Mouse (Mus musculus) liver, postnatal 0 days (tissue): ENCODE results near the gene Zdhhc1. TPM values are rescaled to one million over a fixed set of nuclear protein-coding genes. Genes with fewer than 3 reads are reported as not detected.

Source experiments
- ATAC-seq: fragments of 200-750 bp; cut with Nextera tagmentation; 2 replicates; pipeline ENCODE4 v1.8.0; 2017; ENCODE audit warnings: mild to moderate bottlenecking, moderate library complexity
- DNase-seq: peaks from one replicate; pipeline ENCODE4 v3.0.0-alpha.2; 2016
- H3K27ac ChIP-seq: fragments of 300-500 bp; sonication (generic); 2 replicates; pipeline ENCODE4 v1.5.1; 2014; ENCODE audit warnings: antibody characterized with exemption, moderate library complexity, mild to moderate bottlenecking, low read depth
- H3K27me3 ChIP-seq: fragments of 300-500 bp; sonication (generic); 2 replicates; pipeline ENCODE4 v1.6.1; 2014; ENCODE audit warnings: low read length, control low read depth, mixed read lengths; ENCODE audit not compliant: insufficient read depth
- H3K36me3 ChIP-seq: fragments of 300-500 bp; sonication (generic); replicated peaks from 2 replicates; pipeline ENCODE4 v1.6.1; 2014; ENCODE audit warnings: mild to moderate bottlenecking, control low read depth, low read length, moderate library complexity, mixed read lengths; ENCODE audit not compliant: insufficient read depth
- H3K4me1 ChIP-seq: fragments of 300-500 bp; sonication (generic); 2 replicates; pipeline ENCODE4 v1.6.1; 2014; ENCODE audit warnings: antibody characterized with exemption, mild to moderate bottlenecking, control low read depth; ENCODE audit not compliant: insufficient read depth
- H3K4me2 ChIP-seq: fragments of 300-500 bp; sonication (generic); 2 replicates; pipeline ENCODE4 v1.6.1; 2014; ENCODE audit warnings: low read depth, mild to moderate bottlenecking, low read length, moderate library complexity, mixed read lengths
- H3K4me3 ChIP-seq: fragments of 300-500 bp; sonication (generic); 2 replicates; pipeline ENCODE4 v1.5.1; 2014; ENCODE audit warnings: low read depth, low read length
- H3K9ac ChIP-seq: fragments of 300-500 bp; sonication (generic); replicated peaks from 2 replicates; pipeline ENCODE4 v1.6.1; 2014; ENCODE audit warnings: mild to moderate bottlenecking, moderate library complexity
- H3K9me3 ChIP-seq: fragments of 300-500 bp; sonication (generic); 2 replicates; pipeline ENCODE4 v1.6.1; 2016; ENCODE audit warnings: mild to moderate bottlenecking, control low read depth, low read length, mixed read lengths
- CTCF ChIP-seq: sonication (generic); IDR thresholded peaks from 2 replicates; pipeline ENCODE4 v1.5.1; 2016; ENCODE audit warnings: antibody characterized with exemption, low read depth
- EP300 ChIP-seq: IDR thresholded peaks from 2 replicates; pipeline ENCODE4 v1.6.1; 2016; ENCODE audit warnings: antibody characterized with exemption, low read depth, mild to moderate bottlenecking
- WGBS: fragments of 180-500 bp; shearing (Covaris S2); extraction: QIAGEN DNeasy Blood & Tissue Kit; methylation state at CpG from one replicate; pipeline ENCODE4 v1.1.7; 2014; ENCODE audit not compliant: insufficient replicate concordance; 5-methylcytosine and 5-hydroxymethylcytosine counted together
- polyA plus RNA-seq: library from polyadenylated mRNA; unstranded; fragments of >200 nt; fragmentation: Nextera tagmentation; extraction: Ambion mirVana; gene quantifications from 2 replicates; pipeline ENCODE4 v1.2.1, GENCODE M21; 2015

Gene Zdhhc1
- polyA plus RNA-seq, 1 experiment from 2014 or later: 2.1 TPM

- DNase-seq (peak; percentile 72), ATAC-seq (no peak)
- peaks cover 10% of the 10 kb centered on the region for H3K4me1 ChIP-seq
- H3K36me3 ChIP-seq: no peaks in the 10 kb centered on the region
- H3K4me3 ChIP-seq: no peak overlapping the region
- H3K27ac ChIP-seq: no peak overlapping the region
- H3K27me3 ChIP-seq: peaks cover 30% of the 10 kb centered on the region
- H3K9ac ChIP-seq: no peak overlapping the region
- no peak overlapping the region for H3K4me2 ChIP-seq
- 47% methylated on average over 25 of the region's 25 CpGs for WGBS
- no peaks in the 10 kb centered on the region for H3K9me3 ChIP-seq
- peak; percentile 93 for TF ChIP-seq CTCF
- no peak for TF ChIP-seq EP300
These were observed 19.9 kb downstream of the Zdhhc1 start for GRCm38 (mm10) chr8:105476628-105477413.

DNA sequence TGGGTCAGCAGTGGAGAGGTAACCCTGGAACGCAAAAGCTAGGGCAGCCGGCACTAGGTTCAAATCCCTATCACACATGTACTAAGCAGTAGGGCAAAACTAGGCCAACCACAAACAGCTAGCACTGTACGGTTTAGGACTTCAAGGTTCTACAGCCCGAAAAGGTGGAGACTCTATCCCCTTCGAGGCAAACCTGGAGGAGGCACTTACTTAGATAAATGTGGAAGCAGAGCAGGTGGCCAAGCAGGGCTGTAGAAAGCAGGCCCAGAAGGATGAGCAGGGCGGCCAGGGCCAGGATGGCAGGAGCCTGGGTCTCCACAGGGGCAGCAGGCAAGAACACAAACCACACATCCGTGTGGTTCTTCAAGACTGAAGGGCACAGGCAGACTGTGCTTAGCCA, 20.5 kb downstream of the Zdhhc1 start:
- H3K27ac ChIP-seq: no peak overlapping the region
- H3K27me3 ChIP-seq: peaks cover 36% of the 10 kb centered on the region
- TF ChIP-seq EP300: no peak
- peaks cover 12% of the 10 kb centered on the region for H3K4me1 ChIP-seq
- no peak overlapping the region for H3K4me2 ChIP-seq
- H3K36me3 ChIP-seq: no peaks in the 10 kb centered on the region
- DNase-seq (no peak), ATAC-seq (no peak)
- no peak overlapping the region for H3K9ac ChIP-seq
- 81% methylated on average over 7 of the region's 7 CpGs for WGBS
- no peaks in the 10 kb centered on the region for H3K9me3 ChIP-seq
- no peak overlapping the region for H3K4me3 ChIP-seq

GRCm38 (mm10) chr8:105475742-105476141, 21.0 kb downstream of the Zdhhc1 start:
- Histone ChIP-seq H3K4me1 (peaks cover 16% of the 10 kb centered on the region), H3K9me3 (no peaks in the 10 kb centered on the region), H3K4me2 (no peak overlapping the region), H3K27me3 (peaks cover 40% of the 10 kb centered on the region), H3K4me3 (no peak overlapping the region), H3K36me3 (no peaks in the 10 kb centered on the region), H3K9ac (no peak overlapping the region), H3K27ac (no peak overlapping the region)
- WGBS: 83% methylated on average over 8 of the region's 8 CpGs
- TF ChIP-seq CTCF (no peak), EP300 (no peak)
- ATAC-seq (no peak), DNase-seq (no peak)

GRCm38 (mm10) chr8:105475254-105475653, 21.4 kb downstream of the Zdhhc1 start:
- no peak for ATAC-seq
- no peak overlapping the region for H3K9ac ChIP-seq
- no peak for DNase-seq
- no peaks in the 10 kb centered on the region for H3K36me3 ChIP-seq
- no peak overlapping the region for H3K4me2 ChIP-seq
- no peaks in the 10 kb centered on the region for H3K9me3 ChIP-seq
- no peak overlapping the region for H3K27ac ChIP-seq
- peaks cover 42% of the 10 kb centered on the region for H3K27me3 ChIP-seq
- no peak overlapping the region for H3K4me3 ChIP-seq
- 84% methylated on average over 4 of the region's 4 CpGs for WGBS
- TF ChIP-seq CTCF (no peak), EP300 (no peak)
- peaks cover 18% of the 10 kb centered on the region for H3K4me1 ChIP-seq

GRCm38 (mm10) chr8:105474680-105475079, 22.0 kb downstream of the Zdhhc1 start:
- ATAC-seq (no peak), DNase-seq (no peak)
- WGBS: 34% methylated on average over 5 of the region's 5 CpGs
- Histone ChIP-seq H3K4me1 (peaks cover 23% of the 10 kb centered on the region), H3K27ac (no peak overlapping the region), H3K36me3 (no peaks in the 10 kb centered on the region), H3K4me3 (no peak overlapping the region), H3K27me3 (peaks cover 44% of the 10 kb centered on the region), H3K9ac (no peak overlapping the region), H3K4me2 (no peak overlapping the region), H3K9me3 (no peaks in the 10 kb centered on the region)
- no peak for TF ChIP-seq CTCF
- TF ChIP-seq EP300: no peak

- no peak overlapping the region for H3K4me3 ChIP-seq
- no peaks in the 10 kb centered on the region for H3K9me3 ChIP-seq
- H3K9ac ChIP-seq: no peak overlapping the region
- TF ChIP-seq CTCF (no peak), EP300 (no peak)
- peak overlapping the region; percentile 23; the same call in 1 of the 2 replicates for H3K4me2 ChIP-seq
- H3K4me1 ChIP-seq: peaks cover 24% of the 10 kb centered on the region
- 30% methylated on average over 17 of the region's 17 CpGs for WGBS
- peaks cover 45% of the 10 kb centered on the region for H3K27me3 ChIP-seq
- peak; percentile 57 for DNase-seq
- no peak overlapping the region for H3K27ac ChIP-seq
- H3K36me3 ChIP-seq: no peaks in the 10 kb centered on the region
- ATAC-seq: peak; percentile 31; the same call in 1 of the 2 replicates
These were observed 22.7 kb downstream of the Zdhhc1 start for GRCm38 (mm10) chr8:105473816-105474606.
